ENCODE assay signal across 10 mouse cellular contexts in genomic region chr3:50300002-50300951, GRCm38 (mm10).
DNase-seq lines count a peak whose midpoint lies in the region; ATAC-seq and TF ChIP-seq lines count a peak whose summit lies in the region.
"Had no signal": no experiment of that assay in that cellular context is flagged by ENCODE, and none has a peak within 500 bp of the region (broad histone marks: within the 10 kb centered on the region; RNA-seq: fewer than 3 reads in every experiment).

No protein-coding gene starts in this region.

- peaks cover 8% of the 10 kb centered on the region for H3K4me1 ChIP-seq in thymus, adult 2 months (replicated peaks; ENCODE audit: control insufficient read depth, insufficient read depth, low read length)
- H3K4me1 ChIP-seq in heart, embryonic 12.5 days (replicated peaks): 0 out of 2 replicates have a peak, but pooled peaks cover 7% of the 10 kb centered on the region

- H3K9ac ChIP-seq in heart, embryonic 12.5 days: no peak overlapping the region

- no peak for ATAC-seq in heart, embryonic 12.5 days (ENCODE audit: insufficient number of reproducible peaks, low FRiP score)

- WGBS in thymus, adult 2 months: 82% methylated on average over 17 of the region's 17 CpGs
- WGBS in heart, embryonic 12.5 days: 74% methylated on average over 17 of the region's 17 CpGs

- TF ChIP-seq CTCF in thymus, adult 2 months (IDR thresholded peaks at IDR 0.05; ENCODE audit: borderline replicate concordance, control insufficient read depth, extremely low read depth, insufficient read depth, low read length, poor library complexity): no peak

- no peak overlapping the region for H3K4me2 ChIP-seq in heart, embryonic 12.5 days

- no peaks in the 10 kb centered on the region for H3K27me3 ChIP-seq in thymus, adult 2 months (ENCODE audit: control insufficient read depth, insufficient read depth, low read length)
- H3K27me3 ChIP-seq in heart, embryonic 12.5 days (replicated peaks): no peaks in the 10 kb centered on the region

- H3K9me3 ChIP-seq in heart, embryonic 12.5 days (replicated peaks): no peaks in the 10 kb centered on the region

- TF ChIP-seq POLR2A in thymus, adult 2 months (IDR thresholded peaks at IDR 0.05; ENCODE audit: control insufficient read depth, extremely low read depth, insufficient read depth, low read length, poor library complexity): no peak

- H3K36me3 ChIP-seq in thymus, adult 2 months (ENCODE audit: control insufficient read depth, insufficient read depth, low read length): no peaks in the 10 kb centered on the region
- H3K36me3 ChIP-seq in heart, embryonic 12.5 days: no peaks in the 10 kb centered on the region

- DNase-seq in adrenal gland, postnatal 14 days: peak; percentile 20
- no peak for DNase-seq in adrenal gland, adult 2 months
- peak; percentile 23 for DNase-seq in thymus, adult 2 months
- no peak for DNase-seq in thymus, postnatal 0 days (ENCODE audit: low spot score)
- DNase-seq in kidney, postnatal 4 days: peak; percentile 49 to 61
- DNase-seq in thymus, postnatal 36 days: peak; percentile 35 to 42
- DNase-seq in B cell, adult 2 months: no peak

- no peak overlapping the region for H3K27ac ChIP-seq in thymus, adult 2 months (ENCODE audit: control insufficient read depth, insufficient read depth, low read length)
- H3K27ac ChIP-seq in heart, embryonic 12.5 days (ENCODE audit: poor library complexity, severe bottlenecking): no peak overlapping the region

- no peak overlapping the region for H3K4me3 ChIP-seq in thymus, adult 2 months (ENCODE audit: control insufficient read depth, insufficient read depth, low read length)
- H3K4me3 ChIP-seq in heart, embryonic 12.5 days: no peak overlapping the region
- H3K4me3 ChIP-seq: erythroblast, embryonic 14.5 days; myocyte had no signal

Comparison
In these comparisons a context has a peak if more than half of its experiments do, and no peak if none do; other contexts are left out.
1. DNase-seq: peak in adrenal gland, postnatal 14 days (single experiment), thymus, adult 2 months (single experiment), kidney, postnatal 4 days (2 of 2) and thymus, postnatal 36 days (2 of 2); none in adrenal gland, adult 2 months (single experiment), thymus, postnatal 0 days (single experiment) and B cell, adult 2 months (0 of 2).